Mouse (Mus musculus): ENCODE results near the gene Dusp5. TPM values are rescaled to one million over a fixed set of nuclear protein-coding genes. Genes with fewer than 3 reads are reported as not detected.
A peak's percentile ranks its signal among the peaks of the same experiment; 100 is the strongest.

Gene Dusp5
- polyA plus RNA-seq, 2 experiments = 1.3 to 1.9 TPM

DNA sequence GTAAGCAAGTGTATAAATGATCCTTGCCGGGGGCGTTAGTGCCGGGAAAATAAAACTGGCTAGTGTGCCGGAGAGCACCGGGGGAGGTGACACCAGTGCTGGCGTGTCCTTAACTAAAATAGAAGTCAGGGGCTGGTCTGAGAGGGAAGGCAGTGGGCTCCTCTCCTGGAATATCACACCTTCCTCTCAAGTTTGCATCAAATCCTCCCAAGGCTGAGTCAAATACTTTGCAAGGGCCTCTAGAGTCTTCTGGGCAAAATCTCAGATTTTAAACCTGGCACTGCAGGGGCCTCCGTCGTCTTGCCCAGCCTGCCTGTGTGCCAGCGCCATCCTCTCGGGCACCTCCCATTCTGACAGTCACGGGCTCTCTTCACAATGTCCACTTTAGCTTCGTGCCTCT is 22.1 kb downstream of the Dusp5 start:
- Histone ChIP-seq H3K9me3 (ENCODE audit: control insufficient read depth, low read length) (no peaks in the 10 kb centered on the region), H3K27ac (no peak overlapping the region), H3K36me3 (replicated peaks; ENCODE audit: control insufficient read depth, insufficient read depth, low read depth) (no peaks in the 10 kb centered on the region), H3K27me3 (ENCODE audit: control insufficient read depth, insufficient read depth, low read length) (no peaks in the 10 kb centered on the region), H3K4me3 (ENCODE audit: insufficient read depth in 1 of 2, low read depth in 2 of 2, low read length in 2 of 2) (no peak overlapping the region), H3K9ac (replicated peaks) (no peak overlapping the region), H3K4me1 (replicated peaks; ENCODE audit: control insufficient read depth in 2 of 2, insufficient read depth in 2 of 2, low read length in 1 of 2) (peaks cover 0 to 26% of the 10 kb centered on the region in 2 experiments; a peak in 2 of 4 replicates), H3K4me2 (ENCODE audit: low read depth) (no peak overlapping the region)
- DNase-seq (ENCODE audit: low read depth in 3 of 3, low spot score in 3 of 3) (no peak), ATAC-seq (ENCODE audit: insufficient read depth) (no peak)
- no peak for TF ChIP-seq EP300 (IDR thresholded peaks at IDR 0.05; ENCODE audit: low read depth)
- 69% methylated on average over 12 of the region's 12 CpGs for WGBS (ENCODE audit: insufficient replicate concordance)

DNA sequence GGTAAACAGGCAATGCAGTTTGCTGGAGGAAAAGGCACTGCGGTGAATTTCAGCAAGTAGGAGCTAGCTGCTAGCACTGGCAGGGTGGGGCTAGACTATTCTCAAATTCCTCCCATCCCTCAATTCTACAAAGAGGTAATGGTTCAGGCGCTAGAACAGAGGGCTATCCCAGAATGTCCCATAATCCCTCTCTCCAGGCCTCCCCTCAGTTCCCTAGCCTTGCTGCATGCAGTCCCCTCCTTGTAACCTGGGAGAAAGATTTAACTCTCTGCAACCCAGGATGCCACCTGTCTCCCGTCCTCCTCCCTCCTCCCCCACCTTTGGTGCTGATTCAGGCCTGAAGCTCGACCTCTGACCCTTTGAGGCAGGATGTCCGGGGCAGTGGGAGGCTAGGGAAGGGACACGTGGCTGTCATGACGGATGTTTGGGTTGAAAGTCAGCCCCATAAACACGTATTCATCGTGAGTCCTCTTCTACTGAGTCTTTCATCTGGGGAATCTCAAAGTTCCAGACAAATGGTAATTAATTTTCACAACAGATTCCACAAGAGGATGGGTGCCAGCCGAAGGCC is 23.4 kb downstream of the Dusp5 start:
- WGBS (ENCODE audit: insufficient replicate concordance) = 42% methylated on average over 10 of the region's 10 CpGs
- Histone ChIP-seq H3K4me3 (ENCODE audit: insufficient read depth in 1 of 2, low read depth in 2 of 2, low read length in 2 of 2) (no peak overlapping the region), H3K9ac (replicated peaks) (no peak overlapping the region), H3K4me1 (replicated peaks; ENCODE audit: control insufficient read depth in 2 of 2, insufficient read depth in 2 of 2, low read length in 1 of 2) (peaks cover 0 to 26% of the 10 kb centered on the region in 2 experiments; a peak in 2 of 4 replicates), H3K36me3 (replicated peaks; ENCODE audit: control insufficient read depth, insufficient read depth, low read depth) (no peaks in the 10 kb centered on the region), H3K9me3 (ENCODE audit: control insufficient read depth, low read length) (no peaks in the 10 kb centered on the region), H3K27me3 (ENCODE audit: control insufficient read depth, insufficient read depth, low read length) (no peaks in the 10 kb centered on the region), H3K27ac (no peak overlapping the region), H3K4me2 (ENCODE audit: low read depth) (no peak overlapping the region)
- ATAC-seq (ENCODE audit: insufficient read depth) = no peak
- DNase-seq (ENCODE audit: low read depth in 3 of 3, low spot score in 3 of 3) = no peak
- TF ChIP-seq EP300 (IDR thresholded peaks at IDR 0.05; ENCODE audit: low read depth) (no peak), CTCF (IDR thresholded peaks at IDR 0.05; ENCODE audit: low read depth) (no peak)

- Histone ChIP-seq H3K9ac (replicated peaks) (no peak overlapping the region), H3K4me2 (ENCODE audit: low read depth) (no peak overlapping the region), H3K4me1 (replicated peaks; ENCODE audit: control insufficient read depth in 2 of 2, insufficient read depth in 2 of 2, low read length in 1 of 2) (peaks cover 0 to 24% of the 10 kb centered on the region in 2 experiments; a peak in 2 of 4 replicates), H3K27me3 (ENCODE audit: control insufficient read depth, insufficient read depth, low read length) (no peaks in the 10 kb centered on the region), H3K27ac (no peak overlapping the region), H3K4me3 (ENCODE audit: insufficient read depth in 1 of 2, low read depth in 2 of 2, low read length in 2 of 2) (no peak overlapping the region), H3K36me3 (replicated peaks; ENCODE audit: control insufficient read depth, insufficient read depth, low read depth) (no peaks in the 10 kb centered on the region), H3K9me3 (ENCODE audit: control insufficient read depth, low read length) (no peaks in the 10 kb centered on the region)
- no peak for ATAC-seq (ENCODE audit: insufficient read depth)
- DNase-seq (ENCODE audit: low read depth in 3 of 3, low spot score in 3 of 3) = no peak
- 46% methylated on average over 6 of the region's 6 CpGs for WGBS (ENCODE audit: insufficient replicate concordance)
- TF ChIP-seq CTCF (IDR thresholded peaks at IDR 0.05; ENCODE audit: low read depth) = no peak
Observed at GRCm38 (mm10) chr19:53552795-53553194, 23.9 kb downstream of the Dusp5 start.

- no peak overlapping the region for H3K4me2 ChIP-seq (ENCODE audit: low read depth)
- peaks cover 0 to 24% of the 10 kb centered on the region in 2 experiments; a peak in 2 of 4 replicates for H3K4me1 ChIP-seq (replicated peaks; ENCODE audit: control insufficient read depth in 2 of 2, insufficient read depth in 2 of 2, low read length in 1 of 2)
- no peaks in the 10 kb centered on the region for H3K9me3 ChIP-seq (ENCODE audit: control insufficient read depth, low read length)
- H3K27me3 ChIP-seq (ENCODE audit: control insufficient read depth, insufficient read depth, low read length) = no peaks in the 10 kb centered on the region
- ATAC-seq (ENCODE audit: insufficient read depth) (peak; percentile 28; the same call in 1 of the 2 replicates), DNase-seq (ENCODE audit: low read depth in 3 of 3, low spot score in 3 of 3) (peak in 1 of 3 experiments; percentile 15)
- H3K36me3 ChIP-seq (replicated peaks; ENCODE audit: control insufficient read depth, insufficient read depth, low read depth) = no peaks in the 10 kb centered on the region
- TF ChIP-seq EP300 (IDR thresholded peaks at IDR 0.05; ENCODE audit: low read depth) (no peak), CTCF (IDR thresholded peaks at IDR 0.05; ENCODE audit: low read depth) (no peak)
- H3K4me3 ChIP-seq (ENCODE audit: insufficient read depth in 1 of 2, low read depth in 2 of 2, low read length in 2 of 2) = no peak overlapping the region
- no peak overlapping the region for H3K9ac ChIP-seq (replicated peaks)
- WGBS (ENCODE audit: insufficient replicate concordance) = 55% methylated on average over 11 of the region's 11 CpGs
- H3K27ac ChIP-seq = no peak overlapping the region
Observed at GRCm38 (mm10) chr19:53554402-53554801, 25.5 kb downstream of the Dusp5 start.

DNA sequence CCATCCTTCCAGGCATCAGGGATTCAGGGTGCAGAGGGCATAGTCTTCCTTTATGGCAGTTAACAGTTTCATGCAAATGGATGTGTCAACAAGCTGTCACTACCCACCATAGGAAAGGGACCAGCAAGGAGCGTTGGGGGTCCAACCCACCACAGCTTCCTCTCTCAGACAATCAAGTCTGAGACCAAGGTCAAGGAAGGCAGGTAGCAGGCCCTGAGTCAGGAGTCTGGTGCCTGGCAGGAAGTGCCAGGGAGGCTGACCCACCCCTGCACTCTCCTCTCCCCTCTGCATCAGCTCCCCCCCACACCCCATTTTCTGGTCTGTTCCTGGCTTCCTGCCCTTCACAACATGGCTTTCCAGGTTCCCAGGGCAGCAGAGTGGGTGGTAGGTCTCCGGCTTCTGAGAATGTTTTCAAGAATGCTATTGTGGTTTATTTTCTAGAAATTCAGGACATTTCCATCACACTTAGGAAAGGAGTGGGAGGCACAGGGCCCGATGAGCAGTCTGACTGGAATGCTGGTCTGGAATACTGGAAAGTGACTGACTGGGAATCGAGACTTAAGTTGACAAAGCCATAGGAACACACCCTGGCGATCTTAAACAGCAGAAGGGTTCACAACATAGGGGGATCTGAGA is 26.2 kb downstream of the Dusp5 start:
- ATAC-seq (ENCODE audit: insufficient read depth) (no peak), DNase-seq (ENCODE audit: low read depth in 3 of 3, low spot score in 3 of 3) (no peak)
- WGBS (ENCODE audit: insufficient replicate concordance) = 46% methylated on average over 5 of the region's 5 CpGs
- no peaks in the 10 kb centered on the region for H3K9me3 ChIP-seq (ENCODE audit: control insufficient read depth, low read length)
- no peak overlapping the region for H3K4me2 ChIP-seq (ENCODE audit: low read depth)
- peaks cover 0 to 24% of the 10 kb centered on the region in 2 experiments; a peak in 2 of 4 replicates for H3K4me1 ChIP-seq (replicated peaks; ENCODE audit: control insufficient read depth in 2 of 2, insufficient read depth in 2 of 2, low read length in 1 of 2)
- H3K36me3 ChIP-seq (replicated peaks; ENCODE audit: control insufficient read depth, insufficient read depth, low read depth) = no peaks in the 10 kb centered on the region
- no peak overlapping the region for H3K4me3 ChIP-seq (ENCODE audit: insufficient read depth in 1 of 2, low read depth in 2 of 2, low read length in 2 of 2)
- H3K27me3 ChIP-seq (ENCODE audit: control insufficient read depth, insufficient read depth, low read length) = no peaks in the 10 kb centered on the region
- H3K27ac ChIP-seq = no peak overlapping the region
- TF ChIP-seq CTCF (IDR thresholded peaks at IDR 0.05; ENCODE audit: low read depth) = no peak
- no peak for TF ChIP-seq EP300 (IDR thresholded peaks at IDR 0.05; ENCODE audit: low read depth)
- no peak overlapping the region for H3K9ac ChIP-seq (replicated peaks)
